Mouse (Mus musculus) mouse embryonic stem cell (cell line): ENCODE results near the gene Majin.

Experiments
- in situ Hi-C, 2 experiments: fragments of 300-500 bp; cut with MboI; formaldehyde crosslinking; loops; 1 replicate in 1 of 2; 3 replicates in 1 of 2; pipeline ENCODE4 v1.14.3; 2019 to 2020; ENCODE audit warnings: low sequenced_read_pairs in 2 of 2, low pct_unique_long_range_greater_than_20kb in 1 of 2, mixed read lengths in 1 of 2; ENCODE audit not compliant: unreplicated experiment in 1 of 2

Gene Majin

GRCm38 (mm10) chr19:6273592-6273991 is 89.4 kb downstream of the Majin start:
- in situ Hi-C loops = loop anchor here (5.0 kb wide), 1 partner anchor 34 kb away; the partner anchor contains the start of gene Cdc42bpg (in 2 of the 2)
